Mouse (Mus musculus): ENCODE data around the gene Mcm2.

DNA sequence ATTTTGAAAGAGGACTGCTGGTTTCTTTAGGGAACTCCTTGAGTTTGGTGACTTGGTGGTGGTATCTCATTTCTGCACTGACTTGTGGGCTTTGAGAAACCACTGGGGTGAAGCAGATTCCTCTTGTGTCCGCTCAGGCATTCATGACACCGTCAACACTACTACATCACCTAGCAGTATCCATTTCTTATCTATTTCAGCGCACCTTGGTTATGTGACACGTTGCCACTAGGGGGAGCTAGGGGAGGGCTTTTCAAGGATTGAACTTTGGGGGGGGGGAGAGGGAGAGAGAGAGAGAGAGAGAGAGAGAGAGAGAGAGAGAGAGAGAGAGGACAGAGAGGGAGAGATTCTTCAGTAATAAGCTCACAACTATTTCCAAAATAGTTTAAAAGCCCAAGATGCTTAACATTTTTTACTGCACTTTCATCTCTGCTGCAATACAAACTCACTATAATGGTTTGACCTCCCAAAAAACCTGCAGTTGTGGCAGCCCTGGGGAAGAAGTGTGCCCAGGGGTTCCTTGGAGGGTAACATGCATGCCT is 37.2 kb upstream of the Mcm2 start:
- no peak for TF ChIP-seq POLR2A (IDR thresholded peaks at IDR 0.05; ENCODE audit: insufficient read length, low read depth)
- no peak for TF ChIP-seq E2F4 (IDR thresholded peaks at IDR 0.05; ENCODE audit: insufficient read depth)
- no peak for TF ChIP-seq TCF12 (IDR thresholded peaks at IDR 0.05; ENCODE audit: insufficient read depth, poor library complexity, severe bottlenecking)
- no peak for TF ChIP-seq MAX (IDR thresholded peaks at IDR 0.05; ENCODE audit: low read depth)
- no peak for TF ChIP-seq POLR2AphosphoS2 (IDR thresholded peaks at IDR 0.05; ENCODE audit: insufficient read length, low read depth)
- no peak for TF ChIP-seq CEBPB (IDR thresholded peaks at IDR 0.05; ENCODE audit: insufficient read depth, poor library complexity, severe bottlenecking)
